Mouse (Mus musculus) spleen, postnatal 4 days (tissue): ENCODE data around the gene Hoxb2.

Experiments used
- DNase-seq, 2 experiments: peaks; one replicate each; pipeline ENCODE4 v3.0.0; 2022; ENCODE audit warnings: low spot score in 2 of 2

The Hoxb2 gene

GRCm38 (mm10) chr11:96351312-96351711 is 987 bp downstream of the Hoxb2 start:
- DNase-seq: no peak

- no peak for DNase-seq
Observed at GRCm38 (mm10) chr11:96351831-96352230, 1.5 kb downstream of the Hoxb2 start.

- no peak for DNase-seq
Observed at GRCm38 (mm10) chr11:96352691-96353521, 2.6 kb downstream of the Hoxb2 start.

- DNase-seq: no peak
Observed at GRCm38 (mm10) chr11:96353522-96353841, 3.2 kb downstream of the Hoxb2 start.

GRCm38 (mm10) chr11:96353939-96354338 is 3.6 kb downstream of the Hoxb2 start:
- no peak for DNase-seq

GRCm38 (mm10) chr11:96354376-96354775 is 4.1 kb downstream of the Hoxb2 start:
- DNase-seq: no peak

- no peak for DNase-seq
Observed at GRCm38 (mm10) chr11:96354801-96355311, 4.5 kb downstream of the Hoxb2 start.

- no peak for DNase-seq
Observed at GRCm38 (mm10) chr11:96363807-96364206, 13.5 kb downstream of the Hoxb2 start.

- DNase-seq: no peak
Observed at GRCm38 (mm10) chr11:96365441-96366091, 15.2 kb downstream of the Hoxb2 start, which contains the start of gene Hoxb1. Gene Hoxb1 (plus strand): TSS chr11:96365752.

GRCm38 (mm10) chr11:96366092-96367041 is 16.0 kb downstream of the Hoxb2 start:
- no peak for DNase-seq

- no peak for DNase-seq
Observed at GRCm38 (mm10) chr11:96367141-96367540, 16.8 kb downstream of the Hoxb2 start.

- no peak for DNase-seq
Observed at GRCm38 (mm10) chr11:96368686-96369085, 18.4 kb downstream of the Hoxb2 start.

- DNase-seq: no peak
Observed at GRCm38 (mm10) chr11:96369140-96369539, 18.8 kb downstream of the Hoxb2 start.

GRCm38 (mm10) chr11:96371726-96372125 is 21.4 kb downstream of the Hoxb2 start:
- DNase-seq: no peak

GRCm38 (mm10) chr11:96372519-96372918 is 22.2 kb downstream of the Hoxb2 start:
- no peak for DNase-seq

- no peak for DNase-seq
Observed at GRCm38 (mm10) chr11:96374810-96375209, 24.5 kb downstream of the Hoxb2 start.

GRCm38 (mm10) chr11:96383381-96383780 is 33.1 kb downstream of the Hoxb2 start:
- DNase-seq: no peak

- no peak for DNase-seq
Observed at GRCm38 (mm10) chr11:96387635-96388034, 37.3 kb downstream of the Hoxb2 start.

- no peak for DNase-seq
Observed at GRCm38 (mm10) chr11:96396772-96397626, 46.7 kb downstream of the Hoxb2 start.

GRCm38 (mm10) chr11:96397806-96398335 is 47.5 kb downstream of the Hoxb2 start:
- no peak for DNase-seq

- DNase-seq: no peak
Observed at GRCm38 (mm10) chr11:96399923-96400322, 49.6 kb downstream of the Hoxb2 start.
